Mouse (Mus musculus) ES-CJ7 (cell line): Measurements from ENCODE around the gene Sipa1l2.

Experiments used
- DNase-seq: peaks from one replicate; pipeline ENCODE4 v3.0.0; 2011; ENCODE audit warnings: low read depth, low spot score

The Sipa1l2 gene

DNA sequence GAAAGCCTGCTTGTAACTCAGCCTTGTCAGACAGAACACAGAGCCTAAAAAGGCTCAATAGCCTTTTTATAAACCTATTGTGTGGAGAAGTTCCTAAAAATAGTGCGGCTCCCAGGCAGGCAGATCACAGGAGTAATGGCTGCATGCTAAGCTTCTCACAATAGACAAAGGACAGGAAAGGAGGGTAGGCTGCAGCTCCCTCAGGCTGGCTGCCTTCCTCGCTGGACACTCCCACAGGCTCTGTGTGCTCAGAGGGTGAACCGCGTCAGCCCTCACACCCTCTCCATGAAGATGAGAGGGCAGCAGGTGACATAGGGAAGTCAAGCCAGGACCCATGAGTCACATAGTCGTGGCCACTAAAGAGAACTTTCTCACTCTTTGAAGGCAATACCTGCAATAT is 55.7 kb downstream of the Sipa1l2 start:
- peak; percentile 35 for DNase-seq

- no peak for DNase-seq
Measured at GRCm38 (mm10) chr8:125513242-125513866, 56.3 kb downstream of the Sipa1l2 start.

- DNase-seq = no peak
Measured at GRCm38 (mm10) chr8:125512561-125512960, 57.0 kb downstream of the Sipa1l2 start.

DNA sequence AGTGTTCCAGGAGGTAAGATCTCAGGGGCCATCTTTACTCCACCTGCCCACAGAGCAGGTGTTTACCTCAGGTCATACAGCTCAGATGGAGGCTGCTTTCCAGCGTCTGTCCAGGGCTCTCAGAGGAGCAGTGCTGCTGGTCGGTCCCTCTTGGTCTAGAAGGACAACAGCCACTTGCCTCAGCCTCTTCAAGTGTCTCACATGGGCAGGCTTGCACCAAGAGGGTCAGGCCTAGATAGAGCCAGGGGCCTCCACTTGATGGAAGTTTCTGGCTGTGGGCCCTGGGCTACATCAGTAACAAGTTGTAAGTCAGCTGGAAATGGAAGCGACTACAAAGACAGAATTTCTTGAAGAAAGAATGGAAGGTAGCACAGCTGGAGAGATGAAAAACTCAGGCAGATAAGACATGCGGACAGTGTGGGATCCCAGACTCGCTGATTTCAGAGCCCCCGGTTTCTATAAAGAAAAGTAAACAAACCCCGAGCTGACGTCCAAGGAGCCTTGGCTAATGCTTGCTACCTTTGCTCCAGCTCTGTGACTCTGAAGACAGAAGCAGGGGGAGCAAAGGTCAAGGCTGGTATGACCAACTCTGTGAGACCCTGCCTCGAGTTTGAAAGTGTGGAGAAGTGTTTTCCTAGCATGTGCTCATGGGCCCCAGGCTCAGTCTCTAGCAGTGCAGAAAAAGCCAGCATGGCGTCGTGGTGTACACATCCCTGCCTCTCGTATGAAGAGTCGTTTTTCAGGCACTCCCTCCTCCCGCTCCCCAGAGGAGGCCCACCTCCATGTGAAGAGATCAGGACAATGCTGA is 58.5 kb downstream of the Sipa1l2 start:
- no peak for DNase-seq

DNA sequence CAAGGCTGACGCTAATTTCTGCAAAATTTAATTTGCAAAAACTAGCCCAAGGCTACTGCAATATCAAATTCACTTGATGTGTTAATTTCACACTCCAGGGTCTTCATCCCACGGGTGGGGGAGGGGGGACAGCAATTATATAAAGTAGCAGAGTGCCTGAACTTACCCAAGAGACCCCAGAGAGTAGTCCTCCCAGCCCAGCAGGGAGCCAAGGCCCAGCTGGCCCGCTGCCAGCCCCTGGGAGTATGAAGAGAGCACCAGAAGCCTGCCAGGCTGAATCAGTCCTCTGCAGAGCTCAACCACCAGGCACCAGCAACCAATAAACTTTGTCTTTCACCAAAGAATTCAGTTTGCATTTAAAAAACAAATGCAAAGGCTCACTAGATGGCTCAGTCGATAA is 59.8 kb downstream of the Sipa1l2 start:
- no peak for DNase-seq

DNA sequence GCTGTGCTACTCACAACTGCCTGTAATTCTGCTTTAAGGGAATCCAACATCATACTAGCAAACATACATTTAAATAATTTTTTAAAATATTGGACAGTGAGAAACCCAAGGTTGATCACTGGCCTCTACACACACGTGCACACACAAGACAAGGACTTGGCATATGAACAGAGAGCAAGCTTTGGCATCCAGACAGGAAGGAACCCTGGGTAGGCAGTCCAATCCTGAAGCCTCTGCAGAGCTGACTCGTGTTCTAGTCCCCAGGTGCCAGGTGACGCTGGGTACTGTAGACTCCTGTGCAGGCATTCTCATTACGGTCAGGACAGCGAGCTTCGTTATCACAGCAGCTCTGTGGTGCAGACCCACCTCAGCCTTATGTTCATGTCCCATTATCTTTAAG is 60.4 kb downstream of the Sipa1l2 start:
- no peak for DNase-seq

DNA sequence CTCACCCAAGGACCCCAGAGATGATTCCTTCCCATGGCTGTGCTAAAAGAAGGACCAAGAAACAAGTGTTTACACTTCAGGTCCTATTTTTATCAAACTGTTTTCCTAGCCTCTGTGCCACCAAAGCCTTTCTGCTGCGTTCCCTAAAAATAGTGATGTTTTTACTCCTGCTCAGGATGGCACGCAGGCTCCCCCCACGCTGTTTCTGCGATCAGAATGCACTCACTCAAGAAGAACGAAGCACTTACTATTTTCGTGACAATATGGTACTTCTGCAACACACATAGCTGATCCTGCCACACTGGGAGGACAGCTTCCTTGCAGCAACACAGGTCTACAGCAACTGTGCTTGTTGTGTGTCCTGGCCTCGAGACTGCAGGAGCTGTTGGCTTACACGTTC is 62.3 kb downstream of the Sipa1l2 start:
- DNase-seq = no peak

- peak; percentile 46 for DNase-seq
Measured at GRCm38 (mm10) chr8:125504605-125505257, 64.9 kb downstream of the Sipa1l2 start.

DNA sequence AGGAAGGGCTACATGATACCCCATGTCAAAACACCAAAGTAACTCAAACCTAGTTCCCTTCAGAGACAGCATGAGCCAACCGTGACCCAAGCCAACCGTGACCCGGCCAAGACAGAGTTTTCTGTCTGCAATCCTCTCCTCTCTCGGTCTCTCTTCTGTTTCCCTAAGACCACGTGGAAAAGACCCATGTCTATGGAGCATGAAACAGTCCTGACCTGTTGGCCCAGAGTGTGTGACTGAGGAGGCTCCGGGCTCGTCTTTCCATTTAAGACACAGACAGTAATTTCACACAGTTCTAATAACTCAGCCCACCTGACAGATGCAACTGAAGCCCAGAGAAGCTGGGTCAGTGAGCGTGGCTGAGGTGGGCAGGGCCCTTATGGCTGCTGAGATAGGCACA is 65.8 kb downstream of the Sipa1l2 start:
- no peak for DNase-seq

DNA sequence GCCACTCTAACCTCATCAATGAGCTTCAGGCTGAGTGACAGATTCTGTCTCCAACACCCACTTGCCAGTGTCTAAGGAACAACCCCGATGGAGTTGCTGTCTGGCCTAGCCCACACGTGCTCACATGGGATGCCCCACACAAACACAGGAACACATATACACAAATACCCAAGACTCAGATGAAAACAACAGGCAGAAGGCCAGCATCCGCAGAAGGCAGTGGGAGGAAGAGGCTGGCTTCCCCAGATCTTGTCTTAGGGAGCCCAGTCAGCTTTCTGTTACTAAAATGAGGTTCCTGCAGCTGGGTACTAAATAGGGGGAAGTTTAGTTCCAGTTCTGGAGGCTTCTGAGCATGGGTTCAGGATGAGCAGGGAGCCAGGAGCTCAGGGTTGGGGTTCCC is 66.8 kb downstream of the Sipa1l2 start:
- DNase-seq = no peak

- no peak for DNase-seq
Measured at GRCm38 (mm10) chr8:125500005-125500404, 69.6 kb downstream of the Sipa1l2 start.

- no peak for DNase-seq
Measured at GRCm38 (mm10) chr8:125498508-125498907, 71.1 kb downstream of the Sipa1l2 start.

- no peak for DNase-seq
Measured at GRCm38 (mm10) chr8:125495545-125495944, 74.1 kb downstream of the Sipa1l2 start.

- no peak for DNase-seq
Measured at GRCm38 (mm10) chr8:125493254-125493815, 76.3 kb downstream of the Sipa1l2 start.

GRCm38 (mm10) chr8:125492416-125492815 is 77.2 kb downstream of the Sipa1l2 start:
- no peak for DNase-seq

GRCm38 (mm10) chr8:125488747-125489146 is 80.9 kb downstream of the Sipa1l2 start:
- no peak for DNase-seq

DNA sequence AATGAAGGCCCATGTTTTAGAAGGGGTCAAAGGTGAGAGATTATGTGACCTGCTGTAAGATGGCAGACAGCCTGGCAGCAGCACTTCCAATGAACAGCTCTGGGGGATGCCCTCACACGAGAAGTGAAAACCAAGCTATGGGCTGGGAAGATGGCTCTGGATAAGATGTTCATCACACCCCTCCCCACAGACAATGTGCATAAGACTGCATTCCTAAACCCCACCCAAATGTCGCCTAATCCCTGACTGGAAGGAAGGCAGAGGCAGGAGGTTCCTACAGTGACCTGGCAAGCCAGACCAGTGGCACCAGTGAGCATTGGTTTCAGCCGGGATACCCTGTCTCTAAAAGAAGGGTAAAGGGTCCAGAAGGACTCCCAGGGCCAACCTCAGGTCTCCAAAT is 83.9 kb downstream of the Sipa1l2 start:
- DNase-seq = peak; percentile 59

DNA sequence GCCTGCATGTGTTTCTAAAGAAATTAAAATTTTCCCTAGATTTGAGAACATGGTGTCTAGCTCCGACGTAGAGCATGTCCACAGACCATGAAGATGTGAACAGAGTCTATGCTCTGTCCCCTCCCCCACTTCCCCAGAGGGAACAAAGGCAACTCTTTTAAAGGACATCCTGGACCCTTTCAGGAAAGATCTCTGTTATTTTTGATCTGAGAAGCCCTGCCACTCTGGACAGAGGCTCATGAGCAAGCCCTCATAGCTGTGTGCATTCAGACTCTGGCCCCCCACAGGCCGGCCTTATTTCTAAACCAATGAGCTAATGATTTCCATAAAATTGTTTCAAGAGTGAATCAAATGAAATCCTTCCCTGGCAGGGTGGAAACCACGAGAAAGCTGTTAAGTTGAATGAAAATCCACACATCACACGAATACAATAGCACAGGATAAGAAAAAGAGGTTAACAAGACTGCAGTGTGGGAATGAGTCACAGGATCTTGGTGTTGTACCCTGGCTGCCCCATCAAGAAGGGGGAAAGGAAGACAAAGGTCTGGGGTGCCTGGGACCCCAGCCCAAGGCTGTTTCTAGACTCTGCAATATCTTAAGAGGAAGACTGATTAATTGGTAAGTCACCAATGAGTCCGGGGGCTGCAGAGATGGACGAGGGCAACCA is 84.9 kb downstream of the Sipa1l2 start:
- no peak for DNase-seq

- peak; percentile 58 for DNase-seq
Measured at GRCm38 (mm10) chr8:125482491-125483096, 87.0 kb downstream of the Sipa1l2 start.

DNA sequence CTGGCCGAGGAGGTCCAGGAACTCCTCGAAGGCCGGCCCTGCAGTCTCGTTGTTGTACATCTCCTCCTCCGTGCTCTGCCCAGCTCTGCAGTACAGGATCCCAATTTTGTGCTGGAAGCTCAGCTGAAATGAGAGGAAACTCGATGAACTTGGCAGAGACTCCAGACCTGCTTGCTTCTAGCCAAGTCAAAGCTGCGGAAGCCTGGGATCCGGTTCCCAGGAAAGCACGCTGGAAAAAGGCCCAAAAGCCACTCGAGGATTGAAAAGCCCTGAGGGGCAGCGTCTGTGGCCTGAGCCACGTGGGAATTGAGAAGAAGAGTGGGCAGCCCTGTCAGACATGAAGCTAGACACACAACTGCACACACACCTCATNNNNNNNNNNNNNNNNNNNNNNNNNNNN is 94.7 kb downstream of the Sipa1l2 start:
- DNase-seq = no peak

GRCm38 (mm10) chr8:125471374-125471773 is 98.2 kb downstream of the Sipa1l2 start:
- no peak for DNase-seq
